Mouse (Mus musculus) A20 (cell line): ENCODE data around the gene Degs1.
A peak's percentile ranks its signal among the peaks of the same experiment; 100 is the strongest.

Experiments
- DNase-seq: peaks from one replicate; pipeline ENCODE4 v3.0.0-alpha.2; 2011; ENCODE audit warnings: low read depth, low spot score

Degs1 gene

GRCm38 (mm10) chr1:182280577-182280976, 2.0 kb downstream of the Degs1 start:
- DNase-seq = no peak

DNA sequence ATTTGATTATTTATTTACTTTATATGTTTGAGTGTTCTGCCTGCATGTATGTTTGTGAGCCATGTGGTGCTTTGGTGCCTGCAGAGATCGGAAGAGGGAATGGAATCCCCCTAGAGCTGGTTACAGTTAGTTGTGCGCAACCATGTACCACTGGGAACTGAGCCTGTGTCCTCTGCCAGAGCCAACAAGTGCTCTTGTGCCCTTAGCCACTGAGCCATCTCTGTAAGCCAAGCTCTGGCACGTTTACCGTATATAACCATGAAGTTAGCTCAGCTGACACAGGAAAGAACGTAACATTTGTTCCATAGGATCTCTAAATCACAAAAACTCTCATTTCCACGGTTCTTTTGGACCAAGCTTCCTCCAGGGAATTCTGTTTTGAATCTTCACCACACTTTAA, 2.6 kb downstream of the Degs1 start:
- no peak for DNase-seq

- no peak for DNase-seq
These were observed 3.2 kb downstream of the Degs1 start for GRCm38 (mm10) chr1:182279436-182279835.

DNA sequence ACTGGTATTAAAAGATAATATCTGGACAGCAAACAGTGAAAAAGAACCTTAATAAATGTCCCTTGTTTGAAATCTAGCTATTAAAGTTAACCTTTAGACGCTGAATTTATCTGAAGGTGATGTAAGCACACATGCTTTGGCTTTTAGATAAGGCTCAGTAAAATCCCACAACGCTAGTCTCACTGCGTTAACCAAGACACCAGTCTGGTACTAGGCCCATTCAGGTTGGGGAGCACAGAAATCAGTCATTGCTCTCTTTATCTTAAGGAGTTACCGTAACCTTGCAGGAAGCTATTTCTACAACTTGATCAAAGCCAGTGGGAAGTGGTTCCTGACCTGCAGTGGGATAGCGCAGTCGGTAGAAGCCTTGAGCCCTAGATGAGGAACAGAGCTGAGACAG, 7.5 kb downstream of the Degs1 start:
- no peak for DNase-seq

- no peak for DNase-seq
These were observed 11.0 kb downstream of the Degs1 start for GRCm38 (mm10) chr1:182271632-182272031.

DNA sequence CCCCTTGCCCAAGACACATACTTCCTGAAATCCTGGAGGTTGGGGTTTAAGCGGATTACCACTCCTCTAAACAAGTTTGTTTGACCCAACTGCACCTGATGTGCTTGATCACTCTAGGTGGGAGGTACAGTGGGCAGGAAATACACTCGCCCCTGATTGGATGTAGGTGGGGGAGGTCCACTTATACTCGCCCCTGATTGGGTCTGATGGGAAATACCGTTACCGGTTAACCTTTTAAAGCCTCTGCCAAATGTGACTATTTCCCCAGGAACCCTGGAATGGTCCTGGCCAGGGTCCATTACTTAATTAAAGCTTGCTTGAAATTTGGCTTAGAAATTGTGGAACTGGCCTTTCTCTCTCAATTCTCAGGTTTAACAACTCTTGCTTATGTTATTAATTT, 11.5 kb downstream of the Degs1 start:
- no peak for DNase-seq

- DNase-seq = no peak
These were observed 14.3 kb downstream of the Degs1 start for GRCm38 (mm10) chr1:182268317-182268716.

- no peak for DNase-seq
These were observed 16.5 kb downstream of the Degs1 start for GRCm38 (mm10) chr1:182266028-182266525.

- no peak for DNase-seq
These were observed 26.4 kb downstream of the Degs1 start for GRCm38 (mm10) chr1:182256041-182256680.

DNA sequence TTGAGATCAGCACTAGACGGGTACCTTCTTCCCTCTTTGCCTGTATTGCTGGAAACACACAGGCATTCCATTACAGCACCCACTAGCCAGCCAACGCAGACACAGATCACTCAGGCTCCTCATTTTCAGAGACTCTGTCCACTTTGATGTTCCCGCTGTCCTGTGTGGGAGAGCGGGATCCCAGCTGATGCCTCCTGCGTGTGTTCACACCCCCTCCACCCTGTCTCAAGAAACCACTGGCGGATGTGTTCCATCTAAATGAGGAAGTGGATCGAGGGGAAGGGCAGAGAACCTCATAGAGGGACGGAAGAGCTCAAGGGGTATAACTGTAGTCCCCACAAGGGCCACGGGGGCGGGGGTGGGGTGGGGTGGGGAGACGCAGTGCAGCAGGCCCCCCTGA, 27.6 kb downstream of the Degs1 start:
- DNase-seq = peak; percentile 61

DNA sequence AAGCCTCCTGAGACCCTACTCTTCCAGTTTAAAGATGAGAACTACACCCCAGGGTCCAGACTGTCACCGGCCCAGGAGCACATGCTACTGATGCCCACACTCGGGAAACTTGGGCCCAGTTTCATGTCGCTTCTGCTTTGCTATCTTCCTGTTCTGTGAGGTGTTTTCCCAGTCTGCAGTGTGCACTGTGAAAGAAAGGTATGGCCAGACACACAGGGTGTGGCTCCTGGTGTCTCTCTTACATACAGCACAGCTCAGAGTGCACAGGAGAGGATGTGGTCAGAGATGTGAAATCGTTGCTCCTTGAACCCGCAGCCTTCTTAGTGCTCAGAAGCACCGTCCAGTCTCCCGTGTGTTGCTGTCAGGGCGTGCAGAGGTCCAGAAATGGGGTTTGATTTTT, 28.0 kb downstream of the Degs1 start:
- peak; percentile 42 for DNase-seq

GRCm38 (mm10) chr1:182253756-182254534, 28.7 kb downstream of the Degs1 start:
- DNase-seq = no peak

DNA sequence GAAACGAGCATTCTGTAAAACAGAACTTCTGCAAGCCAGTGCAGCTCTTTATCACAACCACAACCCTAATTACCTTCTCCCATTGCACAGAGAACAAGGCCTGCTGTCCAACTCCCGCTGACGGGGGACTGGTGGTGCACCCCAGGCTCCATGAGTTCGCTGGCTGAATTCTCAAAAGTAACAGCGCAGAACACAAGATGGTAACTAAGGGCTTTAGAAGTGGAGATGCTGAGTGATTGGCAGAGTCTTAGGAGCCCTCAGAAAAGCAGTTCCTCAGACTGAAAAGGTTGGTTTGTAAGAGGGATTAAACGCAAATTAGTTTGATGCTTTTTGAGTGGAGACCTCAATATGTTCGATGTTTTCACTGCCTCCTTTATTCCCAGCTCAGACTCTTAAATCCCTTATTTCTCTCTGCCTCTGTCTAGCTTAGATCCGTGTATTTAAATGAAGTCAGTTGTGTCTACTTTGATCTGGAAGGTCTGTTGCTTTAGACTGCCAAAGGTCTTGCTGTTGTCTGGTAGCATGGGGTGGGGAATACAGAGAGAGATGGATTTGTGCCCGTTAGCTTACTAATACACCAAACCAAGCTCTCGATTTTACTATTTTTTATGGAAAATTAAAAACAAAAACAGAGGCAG, 30.0 kb downstream of the Degs1 start:
- no peak for DNase-seq

- DNase-seq = peak; percentile 74
These were observed 31.9 kb downstream of the Degs1 start for GRCm38 (mm10) chr1:182250734-182251133.

- DNase-seq = no peak
These were observed 33.3 kb downstream of the Degs1 start for GRCm38 (mm10) chr1:182249298-182249697.

DNA sequence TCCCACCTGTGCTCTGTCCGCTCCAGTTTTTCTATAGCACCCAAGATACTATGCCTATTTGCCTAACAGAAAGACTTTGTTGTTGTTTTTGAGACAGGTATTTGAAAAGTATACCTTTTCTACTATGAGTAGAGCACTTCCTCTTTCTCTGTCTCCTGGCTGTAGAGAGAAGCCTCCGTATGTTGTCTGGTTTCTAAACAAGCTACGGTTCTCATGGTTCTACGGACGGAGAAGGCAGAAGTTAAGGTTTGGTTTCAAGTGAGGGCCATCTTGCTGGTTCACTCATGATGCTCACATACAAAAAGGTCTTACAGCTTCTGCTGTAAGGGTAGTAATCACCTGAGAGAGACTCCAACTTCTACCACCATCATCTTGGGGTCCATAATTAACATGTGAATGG, 37.6 kb downstream of the Degs1 start:
- DNase-seq = peak; percentile 57

GRCm38 (mm10) chr1:182238056-182238703, 44.4 kb downstream of the Degs1 start:
- no peak for DNase-seq

DNA sequence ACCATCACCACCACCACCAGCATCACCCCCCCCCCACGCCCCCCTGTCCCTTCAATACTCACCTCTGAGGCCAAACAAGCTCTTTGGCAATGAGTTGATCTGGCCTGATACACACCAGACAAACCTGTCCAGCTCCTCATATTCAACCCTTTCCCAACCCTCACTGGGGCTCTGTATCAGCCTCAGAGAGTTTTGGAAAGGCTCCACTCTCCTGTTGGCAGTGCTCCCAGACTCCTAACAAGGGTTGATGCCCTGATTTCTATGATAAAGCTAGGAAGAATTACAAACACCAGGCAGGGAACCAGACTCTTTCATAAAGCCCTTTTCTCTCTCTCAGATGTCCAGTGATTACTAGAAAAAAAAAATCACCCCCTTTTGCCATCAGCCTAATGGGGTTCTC, 45.2 kb downstream of the Degs1 start:
- DNase-seq = no peak

GRCm38 (mm10) chr1:182235174-182235573, 47.4 kb downstream of the Degs1 start:
- no peak for DNase-seq

DNA sequence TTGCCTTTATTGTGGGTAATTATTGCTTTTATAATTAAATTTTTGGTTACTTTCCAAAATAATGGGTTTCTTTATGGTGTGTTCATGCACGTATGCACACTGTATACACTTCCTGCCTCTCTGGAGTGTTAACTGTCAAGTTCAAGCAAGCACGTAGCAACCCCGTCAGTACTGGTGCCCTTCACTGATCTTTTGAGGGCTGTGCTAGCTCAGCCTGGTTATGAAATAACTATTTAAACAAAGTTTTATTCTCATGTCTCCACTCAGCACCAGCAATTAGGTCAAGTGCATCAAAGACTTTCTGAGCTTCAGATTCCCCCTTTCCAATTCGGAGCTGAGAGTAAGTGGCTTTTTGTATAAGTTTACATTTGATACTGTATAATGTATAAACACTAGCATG, 53.2 kb downstream of the Degs1 start:
- no peak for DNase-seq

- DNase-seq = no peak
These were observed 55.3 kb downstream of the Degs1 start for GRCm38 (mm10) chr1:182227141-182227963.
